Mouse (Mus musculus) kidney, postnatal 0 days (tissue): Measurements from ENCODE around the gene Ikbke. TPM values are rescaled to one million over a fixed set of nuclear protein-coding genes. Genes with fewer than 3 reads are reported as not detected.

Source experiments
- ATAC-seq: fragments of 200-750 bp; cut with Nextera tagmentation; replicated peaks from 2 replicates; pipeline ENCODE4 v1.8.0; 2017; ENCODE audit warnings: low read depth, moderate number of reproducible peaks, moderate TSS enrichment, moderate library complexity; ENCODE audit not compliant: low FRiP score
- DNase-seq: peaks from one replicate; pipeline ENCODE4 v3.0.0-alpha.2; 2016; ENCODE audit warnings: low spot score
- H3K27ac ChIP-seq: fragments of 300-500 bp; sonication (generic); 2 replicates; pipeline ENCODE4 v1.5.1; 2014; ENCODE audit warnings: mild to moderate bottlenecking
- H3K27me3 ChIP-seq: fragments of 300-500 bp; sonication (generic); 2 replicates; pipeline ENCODE4 v1.6.1; 2014; ENCODE audit warnings: low read length, mixed read lengths; ENCODE audit not compliant: insufficient read depth
- H3K36me3 ChIP-seq: fragments of 300-500 bp; sonication (generic); 2 replicates; pipeline ENCODE4 v1.6.1; 2014; ENCODE audit warnings: low read length, mixed read lengths; ENCODE audit not compliant: insufficient read depth
- H3K4me1 ChIP-seq: fragments of 300-500 bp; sonication (generic); replicated peaks from 2 replicates; pipeline ENCODE4 v1.6.1; 2014; ENCODE audit warnings: antibody characterized with exemption, low read length, mixed read lengths; ENCODE audit not compliant: insufficient read depth
- H3K4me2 ChIP-seq: fragments of 300-500 bp; sonication (generic); 2 replicates; pipeline ENCODE4 v1.6.1; 2014; ENCODE audit warnings: mild to moderate bottlenecking, low read length, moderate library complexity, mixed read lengths
- H3K4me3 ChIP-seq: fragments of 300-500 bp; sonication (generic); replicated peaks from 2 replicates; pipeline ENCODE4 v1.5.1; 2014; ENCODE audit warnings: low read depth, low read length
- H3K9ac ChIP-seq: fragments of 300-500 bp; sonication (generic); 2 replicates; pipeline ENCODE4 v1.6.1; 2014; ENCODE audit warnings: low read depth, low read length
- H3K9me3 ChIP-seq: fragments of 300-500 bp; sonication (generic); replicated peaks from 2 replicates; pipeline ENCODE4 v1.6.1; 2016; ENCODE audit warnings: low read length, inconsistent platforms, mixed read lengths
- CTCF ChIP-seq: IDR thresholded peaks from 2 replicates; pipeline ENCODE4 v1.5.1; 2016; ENCODE audit warnings: antibody characterized with exemption, low read depth, mild to moderate bottlenecking, moderate library complexity
- WGBS: fragments of 180-500 bp; shearing (Covaris S2); extraction: QIAGEN DNeasy Blood & Tissue Kit; methylation state at CpG from one replicate; pipeline ENCODE4 v1.1.7; 2014; 5-methylcytosine and 5-hydroxymethylcytosine counted together
- polyA plus RNA-seq: library from polyadenylated mRNA; unstranded; fragments of >200 nt; fragmentation: Nextera tagmentation; extraction: Ambion mirVana; gene quantifications from 2 replicates; pipeline ENCODE4 v1.2.1, GENCODE M21; 2015

Ikbke gene
- polyA plus RNA-seq, 1 experiment from 2014 or later, result 3.0 TPM

DNA sequence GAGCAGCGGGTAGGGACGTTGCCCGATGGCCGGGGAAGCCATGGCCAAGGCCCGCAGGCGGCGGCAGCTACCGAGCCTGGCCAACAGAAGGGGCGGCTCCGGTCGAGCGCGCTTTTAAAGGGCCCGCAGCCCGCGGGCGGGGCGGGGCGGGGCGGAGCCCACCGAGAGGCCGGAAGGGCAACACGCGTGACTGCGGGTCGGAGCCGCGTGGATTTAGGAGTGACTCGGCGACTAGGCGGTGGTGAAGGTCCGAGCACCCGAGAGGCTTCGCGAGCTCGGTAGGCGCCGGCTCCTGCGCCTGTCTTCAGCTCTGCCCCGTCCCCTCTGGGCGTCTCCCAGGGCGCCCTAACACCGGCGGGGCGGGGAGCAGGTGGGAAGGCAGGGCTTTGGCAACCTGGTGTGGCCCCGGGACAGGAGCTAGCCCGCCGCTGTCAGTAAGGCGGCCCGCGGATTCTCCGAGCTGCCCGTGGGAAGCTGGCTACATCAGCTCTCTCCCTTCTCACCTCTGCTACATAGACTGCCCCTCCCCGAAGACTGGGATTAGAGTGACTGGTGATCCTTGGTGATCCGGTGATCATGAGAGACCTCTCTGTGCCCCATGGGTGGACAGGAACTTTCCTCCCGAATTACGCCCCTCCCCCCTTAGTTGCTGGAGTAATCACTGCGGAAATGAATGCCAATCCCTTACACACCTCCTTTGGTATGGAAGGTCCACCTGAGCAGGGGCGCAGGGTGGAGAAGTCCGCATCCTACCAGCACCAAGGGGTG, 34.1 kb downstream of the Ikbke start, which contains the start of gene Rassf5:
Gene Rassf5 (minus strand): TSS at position 170 of the 768 bp plus-strand sequence.
- DNase-seq (peak; percentile 46), ATAC-seq (peak; percentile 63)
- TF ChIP-seq CTCF, result no peak
- peak within 1 kb of the TSS; percentile 58 for H3K4me3 ChIP-seq
- H3K4me1 ChIP-seq, result peaks cover 25% of the 10 kb centered on the region
- no peaks in the 10 kb centered on the region for H3K36me3 ChIP-seq
- no peaks in the 10 kb centered on the region for H3K9me3 ChIP-seq
- H3K27ac ChIP-seq, result no peak within 1 kb of the TSS
- peak within 1 kb of the TSS; percentile 94 for H3K4me2 ChIP-seq
- H3K27me3 ChIP-seq, result no peaks in the 10 kb centered on the region
- H3K9ac ChIP-seq, result peak within 1 kb of the TSS; percentile 72
- WGBS, result 1% methylated on average over 60 of the region's 60 CpGs

DNA sequence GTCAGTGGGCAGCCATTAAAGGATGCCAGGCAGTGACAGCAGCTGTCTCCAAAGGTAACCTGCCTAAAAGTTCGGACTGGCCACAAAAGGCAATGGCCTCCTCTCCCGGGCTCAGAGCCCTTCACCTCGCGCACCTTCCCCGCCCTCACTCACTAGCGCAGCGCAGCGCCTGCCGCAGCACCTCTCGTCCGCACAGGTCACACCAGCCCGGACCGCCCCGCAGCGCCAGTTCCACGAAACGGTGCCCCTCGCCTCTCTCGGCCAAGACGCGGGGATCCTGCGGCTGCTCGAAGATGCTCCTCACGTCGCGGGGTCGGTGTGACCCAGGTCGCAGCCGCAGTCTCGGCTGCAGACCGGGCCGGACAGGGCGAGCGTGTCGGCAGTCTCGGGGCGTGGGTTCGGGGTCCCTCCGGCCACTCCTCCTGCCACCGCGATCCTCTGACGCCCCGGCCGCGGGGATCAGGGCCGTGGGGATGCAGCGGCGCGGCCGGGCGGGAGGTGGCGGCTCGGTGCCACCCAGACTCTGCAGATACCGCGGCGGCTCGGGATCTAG, 34.8 kb downstream of the Ikbke start:
- Histone ChIP-seq H3K4me3 (peak overlapping the region; percentile 58), H3K4me1 (peaks cover 25% of the 10 kb centered on the region), H3K27ac (no peak overlapping the region), H3K9ac (peak overlapping the region; percentile 72), H3K36me3 (no peaks in the 10 kb centered on the region), H3K4me2 (peak overlapping the region; percentile 94), H3K27me3 (no peaks in the 10 kb centered on the region), H3K9me3 (no peaks in the 10 kb centered on the region)
- no peak for DNase-seq
- TF ChIP-seq CTCF, result no peak
- WGBS, result 1% methylated on average over 57 of the region's 57 CpGs
- ATAC-seq, result peak; percentile 7; the same call in 1 of the 2 replicates

DNA sequence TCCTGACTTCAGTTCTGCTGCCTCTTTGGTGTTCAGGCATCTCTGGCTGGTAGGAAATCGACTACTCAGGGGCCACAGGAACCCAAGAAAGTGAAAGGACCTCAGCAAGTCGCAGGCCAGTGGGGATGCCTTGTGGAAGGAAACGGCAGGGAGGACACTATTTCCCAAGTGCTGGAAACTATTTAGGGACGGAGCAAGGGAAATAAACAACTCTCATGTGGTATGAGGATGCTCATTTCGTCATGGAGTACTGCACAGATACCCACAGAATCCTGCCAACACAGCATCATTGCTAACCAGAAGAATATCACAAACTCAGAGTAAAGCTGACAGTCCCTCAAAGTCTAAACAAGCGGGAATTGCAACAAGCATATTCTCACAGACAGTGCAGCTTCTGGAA, 36.5 kb downstream of the Ikbke start:
- H3K27ac ChIP-seq, result no peak overlapping the region
- no peaks in the 10 kb centered on the region for H3K9me3 ChIP-seq
- ATAC-seq, result no peak
- DNase-seq, result no peak
- 45% methylated on average over 6 of the region's 6 CpGs for WGBS
- no peak for TF ChIP-seq CTCF
- H3K36me3 ChIP-seq, result no peaks in the 10 kb centered on the region
- no peak overlapping the region for H3K4me3 ChIP-seq
- H3K9ac ChIP-seq, result no peak overlapping the region
- H3K27me3 ChIP-seq, result no peaks in the 10 kb centered on the region
- peak overlapping the region; percentile 10; the same call in 1 of the 2 replicates for H3K4me2 ChIP-seq
- peaks cover 25% of the 10 kb centered on the region for H3K4me1 ChIP-seq

DNA sequence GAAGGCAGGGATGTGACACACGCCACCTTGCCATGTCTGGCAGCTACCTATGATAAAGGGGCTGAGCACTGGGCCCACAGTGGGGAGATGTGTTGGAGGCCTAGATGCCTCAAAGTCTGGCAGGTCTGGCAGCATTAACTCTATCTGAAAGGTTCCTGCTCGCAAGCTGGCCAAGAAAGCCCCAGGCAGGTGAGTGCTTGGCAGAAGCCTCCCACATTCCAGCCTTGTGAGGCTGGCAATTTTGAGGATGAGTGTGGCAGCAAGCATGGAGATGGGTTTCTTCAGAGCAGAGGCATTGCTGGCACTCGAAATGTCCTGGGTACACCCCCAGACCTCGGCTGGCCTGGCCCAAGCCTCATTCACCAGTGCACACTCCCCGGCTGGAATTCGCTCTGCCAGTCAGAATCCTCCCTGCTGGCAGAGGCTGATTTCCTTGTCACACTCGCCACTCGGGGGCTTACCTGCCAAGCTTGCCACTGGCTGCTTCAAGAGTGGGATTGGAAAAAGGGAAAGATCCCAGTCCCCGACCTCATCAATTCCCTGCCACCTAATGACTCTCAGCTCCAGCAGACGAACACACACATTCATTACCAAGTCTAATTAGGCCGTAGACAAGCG, 39.7 kb downstream of the Ikbke start:
- Histone ChIP-seq H3K4me1 (peaks cover 12% of the 10 kb centered on the region; the same call in 1 of the 2 replicates), H3K27ac (no peak overlapping the region), H3K4me2 (no peak overlapping the region), H3K36me3 (no peaks in the 10 kb centered on the region), H3K9me3 (no peaks in the 10 kb centered on the region), H3K27me3 (no peaks in the 10 kb centered on the region), H3K4me3 (no peak overlapping the region), H3K9ac (no peak overlapping the region)
- DNase-seq (no peak), ATAC-seq (no peak)
- no peak for TF ChIP-seq CTCF
- WGBS, result 73% methylated on average over 12 of the region's 12 CpGs

DNA sequence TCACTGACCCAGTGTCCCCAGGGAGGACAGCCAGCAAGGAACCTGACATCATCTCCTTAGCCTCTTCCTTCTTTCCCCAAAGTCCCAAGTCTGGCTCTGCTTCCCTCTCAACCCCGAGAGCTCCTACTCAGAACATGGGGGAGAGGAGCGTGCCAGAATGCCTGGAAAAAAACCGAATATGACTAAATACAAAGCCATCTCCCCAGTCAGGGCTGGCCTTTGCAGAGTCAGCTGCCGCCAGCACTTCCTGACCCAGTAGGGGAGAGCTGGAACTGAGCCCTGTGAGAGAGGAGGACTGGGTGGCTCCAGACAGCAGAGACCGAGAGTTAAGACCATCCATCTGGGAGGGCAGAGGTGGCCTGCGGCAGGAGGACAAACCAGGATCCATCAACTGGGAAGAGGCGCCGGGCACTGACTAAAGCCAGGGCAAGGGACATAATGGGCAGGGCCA, 40.5 kb downstream of the Ikbke start:
- Histone ChIP-seq H3K4me2 (no peak overlapping the region), H3K4me3 (no peak overlapping the region), H3K36me3 (no peaks in the 10 kb centered on the region), H3K27me3 (no peaks in the 10 kb centered on the region), H3K4me1 (peaks cover 9% of the 10 kb centered on the region; the same call in 1 of the 2 replicates), H3K9ac (no peak overlapping the region), H3K27ac (0 out of 2 replicates have a peak overlapping the region, but pooled peaks have one; percentile 8), H3K9me3 (no peaks in the 10 kb centered on the region)
- DNase-seq, result peak; percentile 73
- TF ChIP-seq CTCF, result no peak
- WGBS, result 43% methylated on average over 8 of the region's 8 CpGs
- peak; percentile 53; the same call in 1 of the 2 replicates for ATAC-seq

DNA sequence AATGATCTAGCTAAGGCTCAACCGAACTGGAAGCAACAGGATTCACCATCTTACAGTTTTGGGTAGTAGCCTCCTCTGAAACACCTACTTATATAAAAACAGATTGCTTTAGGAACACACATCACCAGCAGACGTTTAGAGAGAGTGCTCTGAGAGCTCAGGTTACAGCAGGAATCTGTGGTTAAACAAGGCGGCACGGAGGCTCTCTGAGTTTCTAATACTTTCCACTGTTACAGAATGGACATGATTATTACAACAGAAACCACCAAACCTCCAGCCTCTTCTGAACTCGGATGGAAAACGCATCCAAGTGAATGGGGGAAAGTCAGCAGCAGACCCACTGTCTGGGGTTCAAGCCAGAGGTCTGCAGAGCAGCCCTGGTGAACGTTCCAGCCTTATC, 43.3 kb downstream of the Ikbke start:
- Histone ChIP-seq H3K27ac (no peak overlapping the region), H3K27me3 (no peaks in the 10 kb centered on the region), H3K9me3 (no peaks in the 10 kb centered on the region), H3K4me1 (no peaks in the 10 kb centered on the region), H3K9ac (no peak overlapping the region), H3K36me3 (no peaks in the 10 kb centered on the region), H3K4me3 (no peak overlapping the region), H3K4me2 (no peak overlapping the region)
- no peak for TF ChIP-seq CTCF
- no peak for ATAC-seq
- 42% methylated on average over 7 of the region's 7 CpGs for WGBS
- DNase-seq, result no peak
